Mouse (Mus musculus): ENCODE results near the gene Ryr2. TPM values are rescaled to one million over a fixed set of nuclear protein-coding genes. Genes with fewer than 3 reads are reported as not detected.
"Not testable (repeated sequence)": the region's sequence is repeated elsewhere in the genome, so short reads cannot be mapped to it uniquely, and the experiment has no call there.

The Ryr2 gene
- total RNA-seq (2021) (1,000 to 10,000 TPM in 1 of 2 experiments, 100 to 1,000 TPM in 1; 877 to 1,020 TPM), polyA plus RNA-seq (2012; rRNA removed) (127 and 264 TPM in 2 replicates)
- long read RNA-seq, partial matches to known transcripts: 54 of 108 reads
- long read RNA-seq, other reads (novel, unspliced or antisense): 54 of 108 reads

DNA sequence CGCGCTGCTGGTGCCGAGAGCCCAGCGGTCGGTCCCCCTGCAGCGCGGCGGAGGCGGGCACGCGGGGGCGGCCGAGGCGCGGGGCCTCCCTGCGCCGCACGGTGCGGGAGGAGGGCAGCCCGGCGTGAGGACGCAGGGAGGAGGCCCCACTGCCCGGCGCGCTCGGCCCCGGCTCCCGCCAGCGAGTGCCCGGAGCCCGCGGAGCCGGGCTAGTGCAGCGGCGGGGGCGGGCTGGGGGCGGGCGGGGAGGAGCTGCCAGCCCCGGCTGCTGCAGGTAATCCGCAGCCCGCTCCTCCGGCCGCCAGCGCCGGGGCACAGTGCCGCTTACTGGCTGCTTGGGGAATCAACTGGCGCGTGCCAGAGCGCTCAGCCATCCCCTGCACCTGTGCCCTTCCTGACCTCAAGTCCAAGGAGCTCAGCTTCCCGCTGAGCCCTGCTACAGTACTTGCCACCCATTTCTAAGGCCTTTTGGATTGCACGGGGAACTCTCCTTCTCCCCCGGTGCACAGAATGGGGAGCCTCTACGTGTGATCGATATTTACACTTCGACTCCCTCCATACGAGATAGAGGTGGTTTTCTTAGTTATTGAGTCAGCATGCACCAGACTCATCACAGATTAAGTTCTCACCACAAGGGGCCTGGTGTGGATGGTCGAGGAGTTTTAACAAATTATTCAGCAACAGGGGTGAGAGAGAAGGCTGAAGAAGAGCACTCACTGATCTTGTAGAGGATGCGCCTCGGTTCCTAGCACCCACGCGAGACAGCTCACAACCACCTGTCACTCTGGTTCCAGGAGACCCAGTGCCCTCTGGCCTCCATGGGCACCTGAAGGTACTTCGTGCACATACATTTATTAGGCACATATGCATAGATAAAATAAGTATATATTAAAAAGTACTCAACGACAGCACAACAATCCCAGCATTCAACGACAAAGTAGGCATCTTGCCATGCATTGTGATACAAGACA, at the start of gene Ryr2:
Gene Ryr2, minus strand, starts transcription at position 284 of the 971 bp plus-strand sequence.
- peak; percentile 69 to 79 for DNase-seq
- intact Hi-C loops (cut with DNase I): loop anchor here (2.0 kb wide), 1 partner anchor 26 kb away; no protein-coding TSS in a partner anchor
- Histone ChIP-seq H3K79me2 (replicated peaks; ENCODE audit: control insufficient read depth, insufficient read depth, low read length) (no peaks in the 10 kb centered on the region), H3K36me3 (ENCODE audit: control insufficient read depth, insufficient read depth, low read length) (no peaks in the 10 kb centered on the region), H3K27ac (peak within 1 kb of the TSS; percentile 92), H3K9ac (ENCODE audit: low read depth, low read length) (peak within 1 kb of the TSS; percentile 88), H3K4me1 (ENCODE audit: control insufficient read depth, insufficient read depth, low read length) (no peaks in the 10 kb centered on the region), H3K27me3 (ENCODE audit: control insufficient read depth, insufficient read depth, low read length) (no peaks in the 10 kb centered on the region), H3K4me3 (peak within 1 kb of the TSS; percentile 61)
- WGBS: 12% methylated on average over 47 of the region's 64 CpGs
- TF ChIP-seq CTCF (IDR thresholded peaks at IDR 0.05) (peak; percentile 84), POLR2A (IDR thresholded peaks at IDR 0.05; ENCODE audit: insufficient read depth, low read depth, low read length) (peak; percentile 48; the same call in 1 of the 2 replicates), EP300 (IDR thresholded peaks at IDR 0.05; ENCODE audit: insufficient read depth, low read depth, low read length) (0 out of 2 replicates have a peak, but pooled peaks have one; percentile 42)

DNA sequence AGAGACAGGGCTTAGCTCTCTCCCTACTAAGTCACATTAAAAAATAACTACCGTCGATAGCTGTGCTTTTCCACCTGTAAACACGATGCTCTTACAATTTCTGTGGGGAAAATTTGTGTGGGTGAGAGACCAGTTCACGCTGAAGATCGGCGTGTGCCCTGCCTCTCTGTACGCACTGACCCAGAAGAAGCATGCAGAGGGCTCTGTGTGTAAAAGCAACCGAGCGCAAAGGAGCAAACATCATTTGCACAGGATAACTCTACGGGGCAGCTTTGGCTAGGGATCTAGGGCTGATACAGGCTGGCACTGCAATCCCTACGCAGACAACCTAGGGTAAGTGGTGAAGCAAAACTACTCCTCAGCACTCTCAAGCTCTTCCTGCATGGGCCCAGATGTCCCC, 47.2 kb upstream of the Ryr2 start:
- no peak overlapping the region for H3K4me3 ChIP-seq
- intact Hi-C loops (cut with DNase I): no loop called here
- H3K27me3 ChIP-seq (ENCODE audit: control insufficient read depth, insufficient read depth, low read length): no peaks in the 10 kb centered on the region
- no peaks in the 10 kb centered on the region for H3K36me3 ChIP-seq (ENCODE audit: control insufficient read depth, insufficient read depth, low read length)
- no peaks in the 10 kb centered on the region for H3K79me2 ChIP-seq (replicated peaks; ENCODE audit: control insufficient read depth, insufficient read depth, low read length)
- H3K4me1 ChIP-seq (ENCODE audit: control insufficient read depth, insufficient read depth, low read length): no peaks in the 10 kb centered on the region
- H3K9ac ChIP-seq (ENCODE audit: low read depth, low read length): no peak overlapping the region
- WGBS: 90% methylated on average over 11 of the region's 11 CpGs
- no peak overlapping the region for H3K27ac ChIP-seq
- TF ChIP-seq CTCF (IDR thresholded peaks at IDR 0.05) (no peak), EP300 (IDR thresholded peaks at IDR 0.05; ENCODE audit: insufficient read depth, low read depth, low read length) (no peak), POLR2A (IDR thresholded peaks at IDR 0.05; ENCODE audit: insufficient read depth, low read depth, low read length) (no peak)
- no peak for DNase-seq

GRCm38 (mm10) chr13:12146918-12147507, 40.3 kb upstream of the Ryr2 start:
- intact Hi-C loops (cut with DNase I): no loop called here
- TF ChIP-seq POLR2A (IDR thresholded peaks at IDR 0.05; ENCODE audit: insufficient read depth, low read depth, low read length) (no peak), CTCF (IDR thresholded peaks at IDR 0.05) (no peak), EP300 (IDR thresholded peaks at IDR 0.05; ENCODE audit: insufficient read depth, low read depth, low read length) (no peak)
- 42% methylated on average over 6 of the region's 6 CpGs for WGBS
- Histone ChIP-seq H3K27ac (peak overlapping the region; percentile 8; the same call in 1 of the 2 replicates), H3K36me3 (ENCODE audit: control insufficient read depth, insufficient read depth, low read length) (no peaks in the 10 kb centered on the region), H3K4me3 (no peak overlapping the region), H3K9ac (ENCODE audit: low read depth, low read length) (no peak overlapping the region), H3K79me2 (replicated peaks; ENCODE audit: control insufficient read depth, insufficient read depth, low read length) (no peaks in the 10 kb centered on the region), H3K4me1 (ENCODE audit: control insufficient read depth, insufficient read depth, low read length) (no peaks in the 10 kb centered on the region), H3K27me3 (ENCODE audit: control insufficient read depth, insufficient read depth, low read length) (no peaks in the 10 kb centered on the region)
- no peak for DNase-seq

DNA sequence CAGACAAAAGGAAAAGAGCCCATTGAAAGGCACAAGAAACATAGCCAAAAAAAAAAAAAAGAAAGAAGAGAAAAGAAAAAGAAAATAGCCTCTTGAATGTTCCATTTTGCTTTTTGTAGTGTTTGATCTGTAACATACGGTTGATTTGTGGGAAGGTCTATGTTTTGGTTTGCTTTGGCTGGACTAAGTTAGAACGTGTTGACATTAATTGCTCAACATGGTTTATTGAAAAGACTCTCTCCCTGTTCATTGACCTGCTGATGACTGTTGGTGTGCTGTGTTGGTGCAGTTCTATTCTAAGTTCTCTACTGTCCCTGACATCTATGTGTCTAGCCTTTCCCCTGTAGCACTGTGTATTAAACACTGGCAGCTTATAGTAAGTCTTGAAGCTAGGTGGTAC, 39.7 kb upstream of the Ryr2 start:
- H3K79me2 ChIP-seq (replicated peaks; ENCODE audit: control insufficient read depth, insufficient read depth, low read length): no peaks in the 10 kb centered on the region
- no peaks in the 10 kb centered on the region for H3K27me3 ChIP-seq (ENCODE audit: control insufficient read depth, insufficient read depth, low read length)
- whole genome bisulfite sequencing: 69% methylated on average over 2 of the region's 2 CpGs
- intact Hi-C loops (cut with DNase I): no loop called here
- no peak overlapping the region; the same call in 1 of the 2 replicates for H3K27ac ChIP-seq
- H3K4me3 ChIP-seq: no peak overlapping the region
- H3K36me3 ChIP-seq (ENCODE audit: control insufficient read depth, insufficient read depth, low read length): no peaks in the 10 kb centered on the region
- TF ChIP-seq CTCF (IDR thresholded peaks at IDR 0.05): no peak
- TF ChIP-seq EP300 (IDR thresholded peaks at IDR 0.05; ENCODE audit: insufficient read depth, low read depth, low read length): no peak
- no peak for TF ChIP-seq POLR2A (IDR thresholded peaks at IDR 0.05; ENCODE audit: insufficient read depth, low read depth, low read length)
- H3K4me1 ChIP-seq (ENCODE audit: control insufficient read depth, insufficient read depth, low read length): no peaks in the 10 kb centered on the region
- H3K9ac ChIP-seq (ENCODE audit: low read depth, low read length): no peak overlapping the region
- no peak for DNase-seq

- no peak for TF ChIP-seq CTCF (IDR thresholded peaks at IDR 0.05)
- TF ChIP-seq POLR2A (IDR thresholded peaks at IDR 0.05; ENCODE audit: insufficient read depth, low read depth, low read length): no peak
- no peak for TF ChIP-seq EP300 (IDR thresholded peaks at IDR 0.05; ENCODE audit: insufficient read depth, low read depth, low read length)
- H3K27me3 ChIP-seq (ENCODE audit: control insufficient read depth, insufficient read depth, low read length): no peaks in the 10 kb centered on the region
- no peaks in the 10 kb centered on the region for H3K79me2 ChIP-seq (replicated peaks; ENCODE audit: control insufficient read depth, insufficient read depth, low read length)
- DNase-seq: no peak
- no peak overlapping the region for H3K9ac ChIP-seq (ENCODE audit: low read depth, low read length)
- H3K4me3 ChIP-seq: no peak overlapping the region
- H3K27ac ChIP-seq: no peak overlapping the region
- no peaks in the 10 kb centered on the region for H3K36me3 ChIP-seq (ENCODE audit: control insufficient read depth, insufficient read depth, low read length)
- no peaks in the 10 kb centered on the region; the same call in 1 of the 2 replicates for H3K4me1 ChIP-seq (ENCODE audit: control insufficient read depth, insufficient read depth, low read length)
- intact Hi-C loops (cut with DNase I): no loop called here
- WGBS: 86% methylated on average over 5 of the region's 5 CpGs
Observed at GRCm38 (mm10) chr13:12143347-12143746, 36.6 kb upstream of the Ryr2 start.

DNA sequence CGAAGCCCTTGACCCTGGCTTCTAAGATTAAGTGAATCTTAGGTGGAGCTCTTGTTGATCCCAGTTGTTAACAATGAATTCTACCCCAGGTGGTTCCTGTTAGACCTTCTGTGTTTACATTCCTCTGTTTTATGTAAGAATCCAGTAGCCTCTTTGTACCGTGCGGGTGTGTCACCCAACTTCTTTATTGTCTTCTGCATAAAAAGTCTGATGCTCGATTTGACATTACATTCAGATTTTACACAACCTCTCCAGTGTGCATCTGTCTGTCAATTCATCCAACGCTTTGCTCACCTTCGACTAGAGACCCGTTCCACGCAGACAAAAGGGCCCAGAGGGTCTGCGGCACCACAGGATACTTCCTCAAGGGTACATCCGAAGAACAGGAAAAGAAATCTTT, 29.7 kb upstream of the Ryr2 start:
- H3K9ac ChIP-seq (ENCODE audit: low read depth, low read length); DNase-seq; H3K4me3 ChIP-seq; H3K79me2 ChIP-seq (replicated peaks; ENCODE audit: control insufficient read depth, insufficient read depth, low read length); intact Hi-C loops (cut with DNase I); H3K27me3 ChIP-seq (ENCODE audit: control insufficient read depth, insufficient read depth, low read length); H3K27ac ChIP-seq; H3K36me3 ChIP-seq (ENCODE audit: control insufficient read depth, insufficient read depth, low read length); H3K4me1 ChIP-seq (ENCODE audit: control insufficient read depth, insufficient read depth, low read length): not testable (repeated sequence)
- WGBS: 87% methylated on average over 10 of the region's 10 CpGs
